Mouse (Mus musculus) MEL (cell line): Measurements from ENCODE around the gene Arhgap6. TPM values are rescaled to one million over a fixed set of nuclear protein-coding genes. Genes with fewer than 3 reads are reported as not detected.
A peak's percentile ranks its signal among the peaks of the same experiment; 100 is the strongest.

ENCODE experiments used
- DNase-seq: peaks from one replicate; pipeline ENCODE4 v3.0.0; 2011; ENCODE audit warnings: low read depth, low spot score
- H3K27ac ChIP-seq: 2 replicates; pipeline ENCODE4 v1.5.1; 2012; ENCODE audit warnings: low read depth, mild to moderate bottlenecking, control low read depth, low read length, moderate library complexity; ENCODE audit not compliant: control insufficient read depth
- H3K27me3 ChIP-seq, 2 experiments: fragments of 150-350 bp in 1 of 2; sonication (generic) in 1 of 2; 2 replicates each; pipeline ENCODE4 v1.6.1; 2012; ENCODE audit warnings: low read length in 2 of 2, mild to moderate bottlenecking in 2 of 2, improper control_type of control experiment in 1 of 2, moderate library complexity in 1 of 2; ENCODE audit not compliant: insufficient read depth in 2 of 2, control insufficient read depth in 1 of 2
- H3K36me3 ChIP-seq, 2 experiments: 2 replicates each; pipeline ENCODE4 v1.6.1; 2012 to 2014; ENCODE audit warnings: low read length in 2 of 2, improper control_type of control experiment in 1 of 2, inconsistent platforms in 1 of 2, mild to moderate bottlenecking in 1 of 2; ENCODE audit not compliant: insufficient read depth in 2 of 2, control insufficient read depth in 1 of 2
- H3K4me1 ChIP-seq, 2 experiments: fragments of 150-350 bp in 1 of 2; sonication (generic) in 1 of 2; 2 replicates each; pipeline ENCODE4 v1.6.1; 2012; ENCODE audit warnings: low read length in 2 of 2, improper control_type of control experiment in 1 of 2, mild to moderate bottlenecking in 1 of 2; ENCODE audit not compliant: insufficient read depth in 2 of 2, control insufficient read depth in 1 of 2
- H3K4me3 ChIP-seq, 2 experiments: fragments of 150-350 bp in 1 of 2; sonication (generic) in 1 of 2; 2 replicates each; pipeline ENCODE4 v1.5.1; 2012; ENCODE audit warnings: low read depth in 2 of 2, low read length in 2 of 2, mild to moderate bottlenecking in 2 of 2, moderate library complexity in 2 of 2, control low read depth in 1 of 2, improper control_type of control experiment in 1 of 2; ENCODE audit not compliant: control insufficient read depth in 1 of 2, insufficient read depth in 1 of 2
- H3K79me2 ChIP-seq: 2 replicates; pipeline ENCODE4 v1.6.1; 2012; ENCODE audit warnings: mild to moderate bottlenecking, low read length, moderate library complexity; ENCODE audit not compliant: control insufficient read depth, poor library complexity, insufficient read depth
- H3K9ac ChIP-seq: 2 replicates; pipeline ENCODE4 v1.6.1; 2012; ENCODE audit warnings: low read depth, mild to moderate bottlenecking, control low read depth, low read length, moderate library complexity; ENCODE audit not compliant: control insufficient read depth, poor library complexity, severe bottlenecking
- H3K9me3 ChIP-seq: fragments of 150-350 bp; sonication (generic); replicated peaks from 2 replicates; pipeline ENCODE4 v1.6.1; 2012; ENCODE audit warnings: mild to moderate bottlenecking, low read length, improper control_type of control experiment, moderate library complexity; ENCODE audit not compliant: insufficient read depth
- CHD1 ChIP-seq: IDR thresholded peaks from 2 replicates; pipeline ENCODE4 v1.6.1; 2012; ENCODE audit warnings: low read depth, mild to moderate bottlenecking, inconsistent platforms, low read length, improper control_type of control experiment
- CHD2 ChIP-seq: IDR thresholded peaks from 2 replicates; pipeline ENCODE4 v1.6.1; 2011; ENCODE audit warnings: low read length, improper control_type of control experiment
- ETS1 ChIP-seq: IDR thresholded peaks from 2 replicates; pipeline ENCODE4 v1.6.1; 2012; ENCODE audit warnings: low read depth, mild to moderate bottlenecking, inconsistent platforms, low read length, improper control_type of control experiment, moderate library complexity
- HCFC1 ChIP-seq: IDR thresholded peaks from 2 replicates; pipeline ENCODE4 v1.6.1; 2012; ENCODE audit warnings: low read depth, mild to moderate bottlenecking, inconsistent platforms, low read length, improper control_type of control experiment, moderate library complexity
- JUND ChIP-seq: IDR thresholded peaks from 2 replicates; pipeline ENCODE4 v1.6.1; 2011; ENCODE audit warnings: low read depth, mild to moderate bottlenecking, improper control_type of control experiment, low read length
- MEF2A ChIP-seq: IDR thresholded peaks from 2 replicates; pipeline ENCODE4 v1.6.1; 2014; ENCODE audit warnings: low read depth, mild to moderate bottlenecking, inconsistent platforms, low read length, improper control_type of control experiment; ENCODE audit not compliant: poor library complexity, insufficient replicate concordance, severe bottlenecking; ENCODE audit errors: extremely low read depth
- NELFE ChIP-seq: IDR thresholded peaks from 2 replicates; pipeline ENCODE4 v1.6.1; 2011; ENCODE audit warnings: low read depth, low read length, improper control_type of control experiment
- NRF1 ChIP-seq: IDR thresholded peaks from 2 replicates; pipeline ENCODE4 v1.6.1; 2014; ENCODE audit warnings: low read depth, mild to moderate bottlenecking, inconsistent platforms, low read length, improper control_type of control experiment, moderate library complexity; ENCODE audit not compliant: poor library complexity, insufficient read depth, severe bottlenecking
- POLR2A ChIP-seq, 2 experiments: IDR thresholded peaks; 2 replicates each; pipeline ENCODE4 v1.6.1; 2011 to 2012; ENCODE audit warnings: low read length in 2 of 2, mild to moderate bottlenecking in 2 of 2, control low read depth in 1 of 2, improper control_type of control experiment in 1 of 2, low read depth in 1 of 2, moderate library complexity in 1 of 2; ENCODE audit not compliant: control insufficient read depth in 1 of 2, insufficient read depth in 1 of 2, poor library complexity in 1 of 2
- POLR2AphosphoS5 ChIP-seq: IDR thresholded peaks from 2 replicates; pipeline ENCODE4 v1.6.1; 2012; ENCODE audit warnings: low read depth, borderline replicate concordance, mild to moderate bottlenecking, inconsistent platforms, low read length, moderate library complexity, mixed read lengths
- RAD21 ChIP-seq: IDR thresholded peaks from 2 replicates; pipeline ENCODE4 v1.6.1; 2011; ENCODE audit warnings: mild to moderate bottlenecking, low read depth, low read length, improper control_type of control experiment
- RCOR1 ChIP-seq: IDR thresholded peaks from 2 replicates; pipeline ENCODE4 v1.6.1; 2012; ENCODE audit warnings: low read depth, mild to moderate bottlenecking, inconsistent platforms, low read length, improper control_type of control experiment
- TAL1 ChIP-seq: IDR thresholded peaks from 2 replicates; pipeline ENCODE4 v1.6.1; 2012; ENCODE audit warnings: mild to moderate bottlenecking, inconsistent platforms, low read length, moderate library complexity, mixed read lengths
- TBP ChIP-seq: IDR thresholded peaks from 2 replicates; pipeline ENCODE4 v1.8.0; 2011; ENCODE audit warnings: low read depth, low read length, improper control_type of control experiment
- UBTF ChIP-seq: IDR thresholded peaks from 2 replicates; pipeline ENCODE4 v1.6.1; 2012; ENCODE audit warnings: low read depth, mild to moderate bottlenecking, inconsistent platforms, low read length, improper control_type of control experiment, moderate library complexity, borderline replicate concordance; ENCODE audit not compliant: insufficient read depth
- ZC3H11A ChIP-seq: IDR thresholded peaks from 2 replicates; pipeline ENCODE4 v1.6.1; 2012; ENCODE audit warnings: low read depth, mild to moderate bottlenecking, inconsistent platforms, low read length, improper control_type of control experiment
- polyA plus RNA-seq, 2 experiments: library from polyadenylated mRNA; stranded (reverse) in 1 of 2; unstranded in 1 of 2; fragments of >175 nt in 1 of 2; fragments of >200 nt in 1 of 2; gene quantifications; 2 replicates each; pipeline versions ENCODE4 v1.2.1 to v1.2.4; 2012; ENCODE audit warnings: low replicate concordance in 2 of 2, low read depth in 1 of 2; ENCODE audit not compliant: insufficient read length in 2 of 2, insufficient read depth in 1 of 2, missing spikeins in 1 of 2
- total RNA-seq: library from RNA; depleted of rRNA; stranded (reverse); fragments of 300-350 nt; gene quantifications from 2 replicates; pipeline ENCODE4 v1.2.3, GENCODE M21; 2012

The Arhgap6 gene
- total and polyA plus RNA-seq, 3 experiments: 4.4 to 21.7 TPM; not detected in 1

DNA sequence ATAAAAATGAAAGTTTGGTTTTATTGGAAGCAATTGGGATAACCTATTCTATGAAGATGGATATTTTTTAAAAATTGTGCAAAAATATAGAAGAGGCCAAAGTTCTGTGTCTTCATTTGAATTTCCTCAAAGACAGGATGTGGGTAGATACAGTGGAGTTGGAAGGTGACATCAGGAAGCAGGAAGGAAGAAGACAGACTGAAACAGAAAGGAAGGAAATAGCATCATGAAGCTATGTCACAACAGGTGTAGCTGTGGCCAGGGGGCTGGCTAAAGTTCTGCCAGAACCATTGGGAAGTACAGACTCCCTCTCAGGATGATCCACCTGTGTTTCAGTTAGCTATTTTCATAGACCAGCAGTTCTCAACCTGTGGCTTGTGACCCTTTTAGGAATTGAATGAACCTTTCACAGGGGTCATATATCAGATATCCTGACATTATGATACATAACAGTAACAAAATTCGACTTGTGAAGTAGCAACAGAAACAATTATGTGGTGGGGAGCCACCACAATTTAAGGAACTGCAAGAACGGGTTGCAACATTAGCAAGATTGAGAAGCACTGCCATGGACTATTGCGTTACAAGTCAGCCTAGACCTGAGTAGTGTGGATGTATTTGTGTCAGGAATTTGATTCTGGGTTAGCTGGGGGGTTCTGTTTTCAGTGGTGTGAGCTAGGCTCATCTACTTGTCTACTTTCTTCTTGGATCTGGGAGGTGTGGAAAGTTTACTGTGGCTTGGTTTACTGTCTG, 15.8 kb downstream of the Arhgap6 start:
- TF ChIP-seq RCOR1: no peak
- TF ChIP-seq JUND: no peak
- no peak for TF ChIP-seq HCFC1
- TF ChIP-seq RAD21: no peak
- TF ChIP-seq POLR2A (IDR thresholded peaks at IDR 0.05; ENCODE audit: control insufficient read depth in 1 of 2, insufficient read depth in 1 of 2, low read depth in 1 of 2, low read length in 2 of 2, poor library complexity in 1 of 2): no peak
- TF ChIP-seq UBTF: no peak
- TF ChIP-seq TBP: no peak
- no peak for TF ChIP-seq CHD2
- TF ChIP-seq ETS1: no peak
- TF ChIP-seq CHD1: no peak
- TF ChIP-seq MEF2A: no peak
- no peak for DNase-seq

DNA sequence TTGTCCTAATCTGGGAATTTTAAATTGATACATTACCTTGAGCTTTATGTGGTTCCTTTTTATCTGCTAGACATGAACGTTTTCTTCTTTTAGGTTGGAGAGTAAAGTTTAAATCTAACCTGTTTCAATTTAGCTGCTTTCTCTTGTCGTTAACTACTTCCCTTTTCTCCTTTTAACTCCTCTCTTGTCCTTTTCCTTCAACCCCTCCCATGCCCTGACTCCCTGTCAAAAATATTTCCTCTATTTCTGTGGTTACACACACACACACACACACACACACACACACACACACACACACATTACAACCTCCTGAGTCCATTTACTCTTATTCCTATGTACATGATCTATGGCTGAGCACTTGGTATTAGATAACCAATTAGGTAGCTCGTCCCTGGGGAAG, 24.0 kb downstream of the Arhgap6 start:
- Histone ChIP-seq H3K27ac (no peak overlapping the region), H3K79me2 (no peaks in the 10 kb centered on the region), H3K27me3 (no peaks in the 10 kb centered on the region), H3K36me3 (no peaks in the 10 kb centered on the region), H3K9ac (no peak overlapping the region), H3K4me3 (no peak overlapping the region), H3K4me1 (no peaks in the 10 kb centered on the region)
- peak; percentile 6 for DNase-seq
- TF ChIP-seq TAL1 (no peak), RCOR1 (no peak), NELFE (no peak), NRF1 (no peak), ZC3H11A (no peak), POLR2AphosphoS5 (no peak)
- TF ChIP-seq, all 39 proteins: peak for 0
- H3K9me3 ChIP-seq: no peaks in the 10 kb centered on the region

More for the DNA sequence above, 15.8 kb downstream of the Arhgap6 start:
- Histone ChIP-seq H3K9ac (no peak overlapping the region), H3K36me3 (no peaks in the 10 kb centered on the region), H3K79me2 (no peaks in the 10 kb centered on the region), H3K4me1 (no peaks in the 10 kb centered on the region), H3K9me3 (no peaks in the 10 kb centered on the region), H3K4me3 (no peak overlapping the region), H3K27me3 (no peaks in the 10 kb centered on the region), H3K27ac (no peak overlapping the region)
